Mouse (Mus musculus) embryonic facial prominence, embryonic 12.5 days (tissue): ENCODE measurements around the gene Ufsp1. TPM values are rescaled to one million over a fixed set of nuclear protein-coding genes. Genes with fewer than 3 reads are reported as not detected.

ENCODE experiments used
- ATAC-seq: fragments of 200-750 bp; cut with Nextera tagmentation; 2 replicates; pipeline ENCODE4 v1.8.0; 2017; ENCODE audit not compliant: insufficient number of reproducible peaks, insufficient read depth, low FRiP score, low TSS enrichment
- H3K27ac ChIP-seq: fragments of 300-500 bp; sonication (generic); 2 replicates; pipeline ENCODE4 v1.5.1; 2016; ENCODE audit warnings: mild to moderate bottlenecking
- H3K27me3 ChIP-seq: fragments of 300-500 bp; sonication (generic); 2 replicates; pipeline ENCODE4 v1.6.1; 2016; ENCODE audit warnings: mild to moderate bottlenecking, moderate library complexity
- H3K36me3 ChIP-seq: fragments of 300-500 bp; sonication (generic); 2 replicates; pipeline ENCODE4 v1.6.1; 2016; ENCODE audit warnings: mild to moderate bottlenecking
- H3K4me1 ChIP-seq: fragments of 300-500 bp; sonication (generic); 2 replicates; pipeline ENCODE4 v1.6.1; 2016
- H3K4me2 ChIP-seq: fragments of 300-500 bp; sonication (generic); replicated peaks from 2 replicates; pipeline ENCODE4 v1.6.1; 2016; ENCODE audit warnings: mild to moderate bottlenecking, moderate library complexity
- H3K4me3 ChIP-seq: fragments of 300-500 bp; sonication (generic); 2 replicates; pipeline ENCODE4 v1.5.1; 2016; ENCODE audit warnings: mild to moderate bottlenecking
- H3K9ac ChIP-seq: fragments of 300-500 bp; sonication (generic); 2 replicates; pipeline ENCODE4 v1.6.1; 2016; ENCODE audit warnings: mild to moderate bottlenecking, moderate library complexity
- H3K9me3 ChIP-seq: fragments of 300-500 bp; sonication (generic); 2 replicates; pipeline ENCODE4 v1.6.1; 2016; ENCODE audit warnings: mild to moderate bottlenecking, moderate library complexity
- WGBS: fragments of 180-500 bp; shearing (Covaris S2); methylation state at CpG from one replicate; pipeline ENCODE4 v1.1.7; 2016; 5-methylcytosine and 5-hydroxymethylcytosine counted together
- polyA plus RNA-seq: library from polyadenylated mRNA; unstranded; fragments of >200 nt; fragmentation: Nextera tagmentation; extraction: Ambion mirVana; gene quantifications from 2 replicates; pipeline ENCODE4 v1.2.1, GENCODE M21; 2016

The Ufsp1 gene
- polyA plus RNA-seq, 1 experiment from 2014 or later = 6.7 TPM

- Histone ChIP-seq H3K27ac (0 out of 2 replicates have a peak within 1 kb of the TSS, but pooled peaks have one; percentile 9), H3K4me3 (peak within 1 kb of the TSS; percentile 41), H3K9me3 (no peaks in the 10 kb centered on the region), H3K4me2 (peak within 1 kb of the TSS; percentile 84), H3K9ac (peak within 1 kb of the TSS; percentile 42), H3K4me1 (peaks cover 25% of the 10 kb centered on the region), H3K36me3 (no peaks in the 10 kb centered on the region), H3K27me3 (peaks cover 55% of the 10 kb centered on the region)
- under 1% methylated on average over 40 of the region's 40 CpGs for WGBS
- peak; percentile 41; the same call in 1 of the 2 replicates for ATAC-seq
These were observed 7.1 kb upstream of the Ufsp1 start, which contains the start of gene Ache for GRCm38 (mm10) chr5:137287032-137287952. Gene Ache, plus strand, starts transcription at chr5:137287519.

DNA sequence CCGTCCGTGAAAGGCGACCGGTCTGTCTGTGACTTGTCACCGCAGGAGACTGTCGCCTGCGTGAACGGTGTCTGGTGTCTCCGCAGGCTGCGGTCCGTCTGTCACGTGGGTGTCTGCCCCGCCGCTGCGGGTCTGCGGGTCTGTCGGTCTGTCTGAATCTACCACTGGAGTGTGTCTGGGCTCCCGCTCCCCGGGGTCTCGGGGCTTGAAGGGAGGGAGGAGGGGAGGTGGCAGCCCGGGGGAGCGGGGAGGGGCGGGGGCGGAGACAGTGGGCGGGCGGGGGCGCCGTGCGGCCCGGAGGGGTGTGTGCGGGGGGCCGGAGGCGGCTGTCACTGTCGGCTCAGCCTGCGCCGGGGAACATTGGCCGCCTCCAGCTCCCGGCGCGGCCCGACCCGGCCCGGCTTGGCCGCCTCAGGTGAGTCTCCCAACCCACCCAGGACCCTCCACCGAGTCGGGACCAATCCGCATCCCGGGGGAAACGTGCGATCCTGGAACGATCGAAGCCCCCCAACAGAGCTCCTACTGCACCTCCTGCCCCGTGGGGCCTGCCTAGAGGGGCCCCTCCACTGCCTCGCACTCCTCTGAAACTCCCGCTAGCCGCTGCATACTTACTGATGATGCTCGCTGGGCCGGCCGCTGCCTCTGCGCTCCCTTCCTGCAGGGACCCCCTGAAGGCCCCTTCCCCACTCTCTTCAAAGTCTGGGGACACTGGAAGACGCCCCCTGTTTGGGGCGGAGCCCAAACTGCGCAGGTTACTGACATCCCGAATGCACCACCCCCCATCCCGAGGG, 6.3 kb upstream of the Ufsp1 start:
- 0 out of 2 replicates have a peak overlapping the region, but pooled peaks have one; percentile 9 for H3K27ac ChIP-seq
- peaks cover 31% of the 10 kb centered on the region for H3K4me1 ChIP-seq
- H3K4me2 ChIP-seq = peak overlapping the region; percentile 84
- H3K9ac ChIP-seq = peak overlapping the region; percentile 36
- no peaks in the 10 kb centered on the region for H3K9me3 ChIP-seq
- peak overlapping the region; percentile 41 for H3K4me3 ChIP-seq
- WGBS = under 1% methylated on average over 46 of the region's 65 CpGs
- peaks cover 60% of the 10 kb centered on the region for H3K27me3 ChIP-seq
- ATAC-seq = no peak
- H3K36me3 ChIP-seq = no peaks in the 10 kb centered on the region

GRCm38 (mm10) chr5:137288999-137289470, 5.4 kb upstream of the Ufsp1 start:
- H3K9me3 ChIP-seq = no peaks in the 10 kb centered on the region
- H3K4me3 ChIP-seq = peak overlapping the region; percentile 41
- H3K4me2 ChIP-seq = peak overlapping the region; percentile 84
- no peak for ATAC-seq
- 0 out of 2 replicates have a peak overlapping the region, but pooled peaks have one; percentile 36 for H3K27ac ChIP-seq
- no peaks in the 10 kb centered on the region for H3K36me3 ChIP-seq
- WGBS = 2% methylated on average over 25 of the region's 25 CpGs
- H3K4me1 ChIP-seq = peaks cover 34% of the 10 kb centered on the region
- H3K27me3 ChIP-seq = peaks cover 60% of the 10 kb centered on the region
- H3K9ac ChIP-seq = peak overlapping the region; percentile 36; the same call in 1 of the 2 replicates

DNA sequence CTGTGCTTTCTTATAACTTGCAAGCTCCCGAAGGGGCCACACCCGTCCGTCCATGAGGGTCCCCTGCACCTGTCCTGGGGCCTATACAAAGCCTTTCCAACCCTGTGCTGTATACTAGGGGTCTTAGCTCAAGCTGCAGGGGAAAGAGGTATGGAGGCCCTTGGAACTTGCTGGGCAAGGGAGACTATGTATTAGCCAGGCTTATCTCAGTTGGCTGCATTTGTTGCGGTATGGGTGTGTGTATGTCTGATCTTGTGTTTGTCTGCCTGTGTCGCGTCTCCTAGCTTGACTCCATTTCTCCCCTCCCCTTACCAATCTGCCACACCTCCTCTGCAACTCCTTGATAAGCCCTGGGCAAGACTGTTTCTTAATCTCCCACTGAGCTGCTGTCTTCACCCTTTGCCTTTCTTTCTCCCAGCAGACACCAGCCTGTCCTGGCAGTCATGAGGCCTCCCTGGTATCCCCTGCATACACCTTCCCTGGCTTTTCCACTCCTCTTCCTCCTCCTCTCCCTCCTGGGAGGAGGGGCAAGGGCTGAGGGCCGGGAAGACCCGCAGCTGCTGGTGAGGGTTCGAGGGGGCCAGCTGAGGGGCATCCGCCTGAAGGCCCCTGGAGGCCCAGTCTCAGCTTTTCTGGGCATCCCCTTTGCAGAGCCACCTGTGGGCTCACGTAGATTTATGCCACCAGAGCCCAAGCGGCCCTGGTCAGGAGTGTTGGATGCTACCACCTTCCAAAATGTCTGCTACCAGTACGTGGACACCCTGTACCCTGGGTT, 4.7 kb upstream of the Ufsp1 start:
- H3K9me3 ChIP-seq = no peaks in the 10 kb centered on the region
- peak overlapping the region; percentile 84 for H3K4me2 ChIP-seq
- H3K4me1 ChIP-seq = peaks cover 36% of the 10 kb centered on the region
- WGBS = 53% methylated on average over 13 of the region's 13 CpGs
- H3K27me3 ChIP-seq = peaks cover 60% of the 10 kb centered on the region
- no peak overlapping the region for H3K27ac ChIP-seq
- no peaks in the 10 kb centered on the region for H3K36me3 ChIP-seq
- H3K9ac ChIP-seq = no peak overlapping the region
- ATAC-seq = no peak
- H3K4me3 ChIP-seq = no peak overlapping the region

DNA sequence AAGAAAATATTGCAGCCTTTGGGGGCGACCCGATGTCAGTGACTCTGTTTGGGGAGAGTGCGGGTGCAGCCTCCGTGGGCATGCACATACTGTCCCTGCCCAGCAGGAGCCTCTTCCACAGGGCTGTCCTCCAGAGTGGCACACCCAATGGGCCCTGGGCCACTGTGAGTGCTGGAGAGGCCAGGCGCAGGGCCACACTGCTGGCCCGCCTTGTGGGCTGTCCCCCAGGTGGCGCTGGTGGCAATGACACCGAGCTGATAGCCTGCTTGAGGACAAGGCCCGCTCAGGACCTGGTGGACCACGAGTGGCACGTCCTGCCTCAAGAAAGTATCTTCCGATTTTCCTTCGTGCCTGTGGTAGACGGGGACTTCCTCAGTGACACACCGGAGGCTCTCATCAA, 3.8 kb upstream of the Ufsp1 start:
- H3K36me3 ChIP-seq = peaks cover 7% of the 10 kb centered on the region
- H3K27ac ChIP-seq = no peak overlapping the region
- H3K27me3 ChIP-seq = peaks cover 60% of the 10 kb centered on the region
- H3K9ac ChIP-seq = no peak overlapping the region
- H3K4me3 ChIP-seq = no peak overlapping the region
- no peak for ATAC-seq
- peaks cover 43% of the 10 kb centered on the region for H3K4me1 ChIP-seq
- no peak overlapping the region for H3K4me2 ChIP-seq
- H3K9me3 ChIP-seq = no peaks in the 10 kb centered on the region
- 25% methylated on average over 15 of the region's 15 CpGs for WGBS

DNA sequence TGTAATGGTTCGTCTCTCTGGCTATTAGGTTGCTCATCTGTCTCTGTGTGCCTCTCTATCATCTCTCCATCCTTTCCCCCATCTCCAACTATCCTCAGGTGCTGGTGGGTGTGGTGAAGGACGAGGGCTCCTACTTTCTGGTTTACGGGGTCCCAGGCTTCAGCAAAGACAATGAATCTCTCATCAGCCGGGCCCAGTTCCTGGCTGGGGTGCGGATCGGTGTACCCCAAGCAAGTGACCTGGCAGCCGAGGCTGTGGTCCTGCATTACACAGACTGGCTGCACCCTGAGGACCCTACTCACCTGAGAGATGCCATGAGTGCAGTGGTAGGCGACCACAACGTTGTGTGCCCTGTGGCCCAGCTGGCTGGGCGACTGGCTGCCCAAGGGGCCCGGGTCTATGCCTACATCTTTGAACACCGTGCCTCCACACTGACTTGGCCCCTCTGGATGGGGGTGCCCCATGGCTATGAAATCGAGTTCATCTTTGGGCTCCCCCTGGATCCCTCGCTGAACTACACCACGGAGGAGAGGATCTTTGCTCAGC, 3.0 kb upstream of the Ufsp1 start:
- Histone ChIP-seq H3K4me1 (peaks cover 43% of the 10 kb centered on the region), H3K9me3 (no peaks in the 10 kb centered on the region), H3K27ac (no peak overlapping the region), H3K9ac (no peak overlapping the region; the same call in 1 of the 2 replicates), H3K4me2 (no peak overlapping the region), H3K36me3 (peaks cover 14% of the 10 kb centered on the region), H3K27me3 (peaks cover 60% of the 10 kb centered on the region), H3K4me3 (no peak overlapping the region)
- no peak for ATAC-seq
- WGBS = 76% methylated on average over 15 of the region's 15 CpGs

- Histone ChIP-seq H3K4me2 (peak overlapping the region; percentile 99), H3K27ac (peak overlapping the region; percentile 89; the same call in 1 of the 2 replicates), H3K9ac (peak overlapping the region; percentile 48), H3K4me3 (peak overlapping the region; percentile 44), H3K27me3 (peaks cover 45% of the 10 kb centered on the region), H3K4me1 (peaks cover 28% of the 10 kb centered on the region), H3K36me3 (peaks cover 33% of the 10 kb centered on the region), H3K9me3 (no peaks in the 10 kb centered on the region)
- no peak for ATAC-seq
- WGBS = under 1% methylated on average over 14 of the region's 15 CpGs
These were observed 1.1 kb upstream of the Ufsp1 start for GRCm38 (mm10) chr5:137293282-137293681.

DNA sequence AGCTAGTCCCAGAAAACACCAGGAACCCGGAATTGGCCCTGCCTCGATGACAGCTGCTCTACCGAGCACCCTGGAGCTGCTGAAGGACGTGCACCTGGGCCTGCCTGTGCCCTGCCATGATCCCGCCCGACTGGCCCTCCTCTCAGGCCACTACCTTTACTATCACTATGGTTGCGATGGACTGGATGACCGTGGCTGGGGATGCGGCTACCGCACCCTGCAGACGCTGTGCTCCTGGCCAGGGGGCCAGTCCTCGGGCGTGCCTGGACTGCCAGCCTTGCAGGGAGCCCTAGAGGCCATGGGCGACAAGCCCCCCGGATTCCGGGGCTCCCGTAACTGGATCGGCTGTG, 290 bp downstream of the Ufsp1 start:
- Histone ChIP-seq H3K4me1 (peaks cover 18% of the 10 kb centered on the region), H3K36me3 (peaks cover 47% of the 10 kb centered on the region), H3K9me3 (no peaks in the 10 kb centered on the region), H3K9ac (peak overlapping the region; percentile 78), H3K27me3 (peaks cover 31% of the 10 kb centered on the region), H3K27ac (peak overlapping the region; percentile 89), H3K4me3 (peak overlapping the region; percentile 44), H3K4me2 (peak overlapping the region; percentile 99)
- WGBS = 8% methylated on average over 18 of the region's 18 CpGs
- ATAC-seq = peak; percentile 30; the same call in 1 of the 2 replicates

DNA sequence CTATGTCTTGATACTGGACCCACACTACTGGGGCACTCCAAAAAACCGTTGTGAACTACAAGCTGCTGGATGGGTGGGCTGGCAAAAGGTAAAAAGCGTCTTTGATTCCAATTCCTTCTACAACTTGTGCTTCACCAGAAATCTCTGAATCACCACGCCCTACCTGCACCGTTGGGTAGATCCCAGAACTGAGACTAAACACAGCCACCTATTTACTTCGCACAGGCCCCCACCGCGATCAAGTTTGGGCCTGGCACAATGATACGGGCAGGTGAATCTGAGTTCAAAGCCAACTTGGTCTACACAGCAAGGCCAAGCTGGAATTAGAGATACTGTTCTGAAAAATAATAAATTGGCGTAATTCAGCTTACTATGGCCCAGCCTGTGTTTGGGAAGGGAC, 867 bp downstream of the Ufsp1 start:
- peak overlapping the region; percentile 89 for H3K27ac ChIP-seq
- H3K9me3 ChIP-seq = no peaks in the 10 kb centered on the region
- peaks cover 18% of the 10 kb centered on the region for H3K4me1 ChIP-seq
- peaks cover 25% of the 10 kb centered on the region for H3K27me3 ChIP-seq
- peaks cover 53% of the 10 kb centered on the region for H3K36me3 ChIP-seq
- H3K4me2 ChIP-seq = peak overlapping the region; percentile 99
- 82% methylated on average over 9 of the region's 9 CpGs for WGBS
- ATAC-seq = no peak
- H3K4me3 ChIP-seq = peak overlapping the region; percentile 44
- peak overlapping the region; percentile 78 for H3K9ac ChIP-seq

GRCm38 (mm10) chr5:137295712-137296111, 1.3 kb downstream of the Ufsp1 start:
- Histone ChIP-seq H3K27ac (no peak overlapping the region), H3K4me2 (no peak overlapping the region), H3K9ac (no peak overlapping the region), H3K9me3 (no peaks in the 10 kb centered on the region), H3K4me3 (no peak overlapping the region), H3K4me1 (peaks cover 18% of the 10 kb centered on the region), H3K36me3 (peaks cover 57% of the 10 kb centered on the region), H3K27me3 (peaks cover 21% of the 10 kb centered on the region)
- WGBS = 92% methylated on average over 15 of the region's 15 CpGs
- ATAC-seq = no peak
